Mouse (Mus musculus) MEL (cell line): ENCODE data around the gene Mrtfa.

Experiments
- BHLHE40 ChIP-seq: IDR thresholded peaks from 2 replicates; pipeline ENCODE4 v1.6.1; 2012; ENCODE audit warnings: low read depth, mild to moderate bottlenecking, inconsistent platforms, low read length, improper control_type of control experiment, borderline replicate concordance
- POLR2A ChIP-seq, 2 experiments: IDR thresholded peaks; 2 replicates each; pipeline ENCODE4 v1.6.1; 2011 to 2012; ENCODE audit warnings: low read length in 2 of 2, mild to moderate bottlenecking in 2 of 2, control low read depth in 1 of 2, improper control_type of control experiment in 1 of 2, low read depth in 1 of 2, moderate library complexity in 1 of 2; ENCODE audit not compliant: control insufficient read depth in 1 of 2, insufficient read depth in 1 of 2, poor library complexity in 1 of 2
- SIN3A ChIP-seq: IDR thresholded peaks from 2 replicates; pipeline ENCODE4 v1.6.1; 2012; ENCODE audit warnings: low read length, improper control_type of control experiment, inconsistent platforms

DNA sequence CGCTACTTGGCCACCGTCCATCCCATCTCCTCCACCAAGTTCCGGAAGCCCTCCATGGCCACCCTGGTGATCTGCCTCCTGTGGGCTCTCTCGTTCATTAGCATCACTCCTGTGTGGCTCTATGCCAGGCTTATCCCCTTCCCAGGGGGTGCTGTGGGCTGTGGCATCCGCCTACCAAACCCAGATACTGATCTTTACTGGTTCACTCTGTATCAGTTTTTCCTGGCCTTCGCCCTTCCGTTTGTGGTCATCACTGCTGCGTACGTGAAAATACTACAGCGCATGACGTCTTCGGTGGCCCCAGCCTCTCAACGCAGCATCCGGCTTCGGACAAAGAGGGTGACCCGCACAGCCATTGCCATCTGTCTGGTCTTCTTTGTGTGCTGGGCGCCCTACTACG is 46.9 kb upstream of the Mrtfa start:
- TF ChIP-seq SIN3A (no peak), POLR2A (IDR thresholded peaks at IDR 0.05; ENCODE audit: control insufficient read depth in 1 of 2, insufficient read depth in 1 of 2, low read depth in 1 of 2, low read length in 2 of 2, poor library complexity in 1 of 2) (no peak), BHLHE40 (no peak)
